Mouse (Mus musculus) left cerebral cortex, postnatal 4 days (tissue): ENCODE measurements around the gene Zfp341. TPM values are rescaled to one million over a fixed set of nuclear protein-coding genes. Genes with fewer than 3 reads are reported as not detected.

Experiments used
- total RNA-seq, 2 experiments: library from RNA; stranded (reverse); gene quantifications; 2 replicates each; pipeline ENCODE4 v1.2.3; 2021

Gene Zfp341
- total RNA-seq, 2 experiments from 2014 or later, result 17.5 to 18.2 TPM

Other genes with a start within 250 kb of the Zfp341 start
- gene Cdk5rap1, start 240.3 kb upstream of the Zfp341 start, total RNA-seq, result 10 to 100 TPM; 10.2 to 14.4 TPM
- gene Snta1, start 205.2 kb upstream of the Zfp341 start, total RNA-seq, result 10 to 100 TPM; 21.7 to 22.2 TPM
- gene Cbfa2t2, start 176.8 kb upstream of the Zfp341 start, total RNA-seq, result 10 to 100 TPM; 48.3 to 55.2 TPM
- 1 to 10 TPM in 1 of 2 experiments, under 1 TPM in 1; 0.98 to 1.4 TPM for gene 1700003F12Rik, start 66.2 kb upstream of the Zfp341 start, total RNA-seq
- gene Actl10, start 61.5 kb upstream of the Zfp341 start, total RNA-seq, result under 1 TPM in 1 of 2 experiments, not detected in 1; 0.26 TPM
- 10 to 100 TPM; 23.6 to 24.1 TPM for gene Necab3, start 54.4 kb upstream of the Zfp341 start, total RNA-seq
- gene E2f1, start 43.4 kb upstream of the Zfp341 start, total RNA-seq, result 10 to 100 TPM; 10.8 to 11.9 TPM
- 10 to 100 TPM; 11.8 to 12.2 TPM for gene Pxmp4, start 9.6 kb upstream of the Zfp341 start, total RNA-seq
- gene 4930519P11Rik, start 140 bp downstream of the Zfp341 start, total RNA-seq, result not detected
- gene Chmp4b, start 38.4 kb downstream of the Zfp341 start, total RNA-seq, result 100 to 1,000 TPM; 182 to 201 TPM
- gene Gm14214, start 156.7 kb downstream of the Zfp341 start, total RNA-seq, result not detected
- 100 to 1,000 TPM; 139 to 160 TPM for gene Raly, start 177.8 kb downstream of the Zfp341 start, total RNA-seq
- gene a, start 178.1 kb downstream of the Zfp341 start, total RNA-seq, result 1 to 10 TPM in 1 of 2 experiments, not detected in 1; 1.1 TPM